Mouse (Mus musculus): ENCODE data around the gene Nkpd1. TPM values are rescaled to one million over a fixed set of nuclear protein-coding genes. Genes with fewer than 3 reads are reported as not detected.

Nkpd1 gene
- polyA plus RNA-seq, 1 experiment from 2014 or later = 0.90 TPM

Other genes with a start within 250 kb of the Nkpd1 start
- gene Vasp, start 246.0 kb upstream of the Nkpd1 start, polyA plus RNA-seq (2015; fragmentation: Nextera tagmentation; extraction: Ambion mirVana) = 38.0 and 40.3 TPM in 2 replicates
- gene Ppm1n, start 237.8 kb upstream of the Nkpd1 start, polyA plus RNA-seq (2015; fragmentation: Nextera tagmentation; extraction: Ambion mirVana) = 0.39 and 0.61 TPM in 2 replicates
- 127 and 128 TPM in 2 replicates for gene Rtn2, start 235.2 kb upstream of the Nkpd1 start, polyA plus RNA-seq (2015; fragmentation: Nextera tagmentation; extraction: Ambion mirVana)
- gene Fosb, start 207.8 kb upstream of the Nkpd1 start, polyA plus RNA-seq (2015; fragmentation: Nextera tagmentation; extraction: Ambion mirVana) = 0.05 and 0.10 TPM in 2 replicates
- 79.3 and 85.9 TPM in 2 replicates for gene Ercc1, start 173.1 kb upstream of the Nkpd1 start, polyA plus RNA-seq (2015; fragmentation: Nextera tagmentation; extraction: Ambion mirVana)
- gene Cd3eap, start 158.4 kb upstream of the Nkpd1 start, polyA plus RNA-seq (2015; fragmentation: Nextera tagmentation; extraction: Ambion mirVana) = 23.1 and 26.4 TPM in 2 replicates
- gene Ppp1r13l, start 158.1 kb upstream of the Nkpd1 start, polyA plus RNA-seq (2015; fragmentation: Nextera tagmentation; extraction: Ambion mirVana) = 3.0 and 3.6 TPM in 2 replicates
- 25.3 and 28.5 TPM in 2 replicates for gene Ercc2, start 135.8 kb upstream of the Nkpd1 start, polyA plus RNA-seq (2015; fragmentation: Nextera tagmentation; extraction: Ambion mirVana)
- gene Klc3, start 113.7 kb upstream of the Nkpd1 start, polyA plus RNA-seq (2015; fragmentation: Nextera tagmentation; extraction: Ambion mirVana) = 2.2 and 2.5 TPM in 2 replicates
- gene Ckm, start 113.1 kb upstream of the Nkpd1 start, polyA plus RNA-seq (2015; fragmentation: Nextera tagmentation; extraction: Ambion mirVana) = 0.22 and 0.66 TPM in 2 replicates
- 13.8 and 17.5 TPM in 2 replicates for gene Mark4, start 59.0 kb upstream of the Nkpd1 start, polyA plus RNA-seq (2015; fragmentation: Nextera tagmentation; extraction: Ambion mirVana)
- gene Exoc3l2, start 54.5 kb upstream of the Nkpd1 start, polyA plus RNA-seq (2015; fragmentation: Nextera tagmentation; extraction: Ambion mirVana) = 0.11 and 0.19 TPM in 2 replicates
- gene Bloc1s3, start 9.5 kb upstream of the Nkpd1 start, polyA plus RNA-seq (2015; fragmentation: Nextera tagmentation; extraction: Ambion mirVana) = 3.7 and 4.9 TPM in 2 replicates
- gene Trappc6a, start 9.4 kb upstream of the Nkpd1 start, polyA plus RNA-seq (2015; fragmentation: Nextera tagmentation; extraction: Ambion mirVana) = 29.4 and 31.2 TPM in 2 replicates
- gene Ppp1r37, start 45.2 kb downstream of the Nkpd1 start, polyA plus RNA-seq (2015; fragmentation: Nextera tagmentation; extraction: Ambion mirVana) = 31.9 and 38.8 TPM in 2 replicates
- gene Zfp296, start 59.4 kb downstream of the Nkpd1 start, polyA plus RNA-seq (2015; fragmentation: Nextera tagmentation; extraction: Ambion mirVana) = 0.26 TPM in 1 of 2 replicates, not detected in the other
- gene Gemin7, start 59.8 kb downstream of the Nkpd1 start, polyA plus RNA-seq (2015; fragmentation: Nextera tagmentation; extraction: Ambion mirVana) = 120 and 124 TPM in 2 replicates
- gene Clasrp, start 86.6 kb downstream of the Nkpd1 start, polyA plus RNA-seq (2015; fragmentation: Nextera tagmentation; extraction: Ambion mirVana) = 57.2 and 57.6 TPM in 2 replicates
- 3.9 and 4.5 TPM in 2 replicates for gene Relb, start 111.6 kb downstream of the Nkpd1 start, polyA plus RNA-seq (2015; fragmentation: Nextera tagmentation; extraction: Ambion mirVana)
- 91.2 and 92.5 TPM in 2 replicates for gene Clptm1, start 147.2 kb downstream of the Nkpd1 start, polyA plus RNA-seq (2015; fragmentation: Nextera tagmentation; extraction: Ambion mirVana)
- gene Apoc2, start 160.1 kb downstream of the Nkpd1 start, polyA plus RNA-seq (2015; fragmentation: Nextera tagmentation; extraction: Ambion mirVana) = not detected in 2 replicates
- not detected in 2 replicates for gene Gm44805, start 163.6 kb downstream of the Nkpd1 start, polyA plus RNA-seq (2015; fragmentation: Nextera tagmentation; extraction: Ambion mirVana)
- gene Apoc4, start 163.6 kb downstream of the Nkpd1 start, polyA plus RNA-seq (2015; fragmentation: Nextera tagmentation; extraction: Ambion mirVana) = not detected in 2 replicates
- 0.58 and 1.8 TPM in 2 replicates for gene Apoc1, start 174.8 kb downstream of the Nkpd1 start, polyA plus RNA-seq (2015; fragmentation: Nextera tagmentation; extraction: Ambion mirVana)
- gene Apoe, start 181.3 kb downstream of the Nkpd1 start, polyA plus RNA-seq (2015; fragmentation: Nextera tagmentation; extraction: Ambion mirVana) = 269 and 326 TPM in 2 replicates
- gene Tomm40, start 197.6 kb downstream of the Nkpd1 start, polyA plus RNA-seq (2015; fragmentation: Nextera tagmentation; extraction: Ambion mirVana) = 109 TPM in 2 replicates
- gene Nectin2, start 232.6 kb downstream of the Nkpd1 start, polyA plus RNA-seq (2015; fragmentation: Nextera tagmentation; extraction: Ambion mirVana) = 42.3 and 48.4 TPM in 2 replicates

All from forebrain, embryonic 16.5 days (tissue).